Mouse (Mus musculus) bone marrow macrophage, adult 2 months (primary cell): ENCODE data around the gene Fndc8. TPM values are rescaled to one million over a fixed set of nuclear protein-coding genes. Genes with fewer than 3 reads are reported as not detected.

Source experiments
- H3K27ac ChIP-seq: 2 replicates; pipeline ENCODE4 v1.5.1; 2012; ENCODE audit warnings: low read depth, low read length; ENCODE audit not compliant: insufficient read depth
- H3K4me1 ChIP-seq: 2 replicates; pipeline ENCODE4 v1.6.1; 2012; ENCODE audit warnings: low read length; ENCODE audit not compliant: control insufficient read depth, insufficient read depth
- H3K4me3 ChIP-seq: 2 replicates; pipeline ENCODE4 v1.5.1; 2012; ENCODE audit warnings: mild to moderate bottlenecking, low read length, moderate library complexity; ENCODE audit not compliant: insufficient read depth
- CTCF ChIP-seq: IDR thresholded peaks from 2 replicates; pipeline ENCODE4 v1.5.1; 2012; ENCODE audit warnings: low read depth, mild to moderate bottlenecking, low read length, moderate library complexity
- POLR2A ChIP-seq: IDR thresholded peaks from 2 replicates; pipeline ENCODE4 v1.6.1; 2012; ENCODE audit warnings: mild to moderate bottlenecking, low read depth, low read length, borderline replicate concordance
- polyA plus RNA-seq: library from polyadenylated mRNA; stranded (reverse); fragments of >200 nt; gene quantifications from 2 replicates; pipeline ENCODE4 v1.2.4, GENCODE M21; 2012; ENCODE audit not compliant: missing spikeins, insufficient read depth, insufficient read length

Gene Fndc8
- polyA plus RNA-seq, 1 experiment, result not detected

- no peak overlapping the region for H3K4me3 ChIP-seq
- H3K4me1 ChIP-seq, result no peaks in the 10 kb centered on the region
- TF ChIP-seq CTCF, result no peak
- TF ChIP-seq POLR2A, result no peak
- H3K27ac ChIP-seq, result no peak overlapping the region
Measured at GRCm38 (mm10) chr11:82854111-82854510, 37.8 kb upstream of the Fndc8 start.

- no peak overlapping the region for H3K27ac ChIP-seq
- H3K4me3 ChIP-seq, result no peak overlapping the region
- TF ChIP-seq CTCF (no peak), POLR2A (no peak)
- no peaks in the 10 kb centered on the region for H3K4me1 ChIP-seq
Measured at GRCm38 (mm10) chr11:82855327-82855973, 36.5 kb upstream of the Fndc8 start.

DNA sequence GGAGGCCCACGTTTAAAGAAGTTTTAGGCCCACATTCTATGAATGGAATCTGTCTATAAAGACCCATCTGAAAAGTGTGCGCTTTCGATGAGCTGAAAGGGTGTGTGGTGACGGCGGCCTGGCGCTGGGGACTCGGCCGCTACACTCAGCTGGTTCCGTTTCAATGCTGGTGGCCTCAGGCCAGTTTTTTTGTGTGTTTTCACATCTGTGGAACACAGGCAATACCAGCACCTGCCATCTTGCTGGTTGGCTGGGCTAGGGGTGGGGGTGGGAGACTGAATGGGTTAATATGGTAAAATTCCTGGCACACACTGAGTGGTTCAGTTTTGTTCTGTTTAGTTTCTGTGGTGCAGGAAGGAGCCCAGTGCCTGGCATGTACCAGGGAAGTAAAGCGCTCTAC lies 35.9 kb upstream of the Fndc8 start:
- H3K27ac ChIP-seq, result no peak overlapping the region
- TF ChIP-seq POLR2A (no peak), CTCF (no peak)
- H3K4me3 ChIP-seq, result no peak overlapping the region
- H3K4me1 ChIP-seq, result no peaks in the 10 kb centered on the region

DNA sequence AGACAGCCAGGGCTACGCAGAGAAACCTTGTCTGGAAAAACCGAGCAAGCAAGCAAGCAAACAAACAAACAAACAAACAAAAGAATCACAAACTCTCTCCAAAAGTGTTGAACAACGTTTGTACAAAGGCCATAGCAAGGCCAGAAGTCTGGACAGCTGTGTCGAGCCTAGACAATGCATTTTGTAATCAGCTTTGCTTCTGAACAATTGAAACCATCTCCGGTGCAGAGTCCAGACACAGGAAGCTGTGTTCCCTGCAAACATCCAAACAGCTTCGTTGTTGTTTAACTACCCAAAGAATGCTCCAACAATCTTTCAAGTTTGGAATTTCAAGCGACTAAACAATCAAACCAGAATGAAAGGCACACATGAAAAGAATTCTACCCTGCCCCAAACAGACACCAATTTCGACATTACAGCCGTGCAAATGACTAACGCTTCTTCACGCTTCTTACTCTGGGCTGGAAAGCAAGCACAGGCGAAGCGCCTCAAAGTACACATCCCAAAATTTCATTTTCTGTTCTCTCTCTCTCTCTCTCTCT lies 34.5 kb upstream of the Fndc8 start:
- Histone ChIP-seq H3K27ac (no peak overlapping the region), H3K4me1 (no peaks in the 10 kb centered on the region), H3K4me3 (no peak overlapping the region)
- TF ChIP-seq POLR2A (no peak), CTCF (no peak)

- TF ChIP-seq CTCF, result no peak
- no peak for TF ChIP-seq POLR2A
- Histone ChIP-seq H3K27ac (no peak overlapping the region), H3K4me1 (no peaks in the 10 kb centered on the region), H3K4me3 (no peak overlapping the region)
Measured at GRCm38 (mm10) chr11:82860759-82861158, 31.2 kb upstream of the Fndc8 start.

- peaks cover 6% of the 10 kb centered on the region for H3K4me1 ChIP-seq
- TF ChIP-seq CTCF, result no peak
- TF ChIP-seq POLR2A, result no peak
- H3K4me3 ChIP-seq, result no peak overlapping the region
- no peak overlapping the region for H3K27ac ChIP-seq
Measured at GRCm38 (mm10) chr11:82861558-82861957, 30.4 kb upstream of the Fndc8 start.

GRCm38 (mm10) chr11:82862638-82863037 lies 29.3 kb upstream of the Fndc8 start:
- no peak for TF ChIP-seq CTCF
- no peak for TF ChIP-seq POLR2A
- Histone ChIP-seq H3K4me1 (peaks cover 15% of the 10 kb centered on the region), H3K4me3 (no peak overlapping the region), H3K27ac (no peak overlapping the region)

DNA sequence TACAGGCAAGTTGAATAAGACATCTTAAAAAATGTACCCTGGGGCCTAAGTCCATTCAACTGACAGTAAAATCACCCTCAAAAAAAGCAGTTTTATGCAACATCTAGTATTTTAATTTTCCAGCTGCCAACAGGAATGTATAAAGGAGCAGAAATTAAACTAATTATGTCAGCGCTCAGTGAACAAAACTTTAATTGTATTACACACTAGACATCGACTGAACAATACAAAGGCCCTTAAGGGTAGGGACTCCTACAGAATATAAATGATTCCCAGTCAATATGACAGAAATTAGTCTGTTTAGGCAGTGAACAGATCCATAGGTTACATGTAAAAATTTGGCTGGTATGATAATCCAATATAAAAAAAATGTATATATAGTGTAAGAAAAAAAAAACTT lies 28.9 kb upstream of the Fndc8 start:
- no peak overlapping the region for H3K27ac ChIP-seq

GRCm38 (mm10) chr11:82863488-82863931 lies 28.4 kb upstream of the Fndc8 start:
- peaks cover 21% of the 10 kb centered on the region for H3K4me1 ChIP-seq
- H3K4me3 ChIP-seq, result no peak overlapping the region
- TF ChIP-seq POLR2A, result no peak
- TF ChIP-seq CTCF, result no peak
- no peak overlapping the region for H3K27ac ChIP-seq

More for the DNA sequence above, 28.9 kb upstream of the Fndc8 start:
- TF ChIP-seq CTCF (no peak), POLR2A (no peak)
- Histone ChIP-seq H3K4me1 (peaks cover 18% of the 10 kb centered on the region), H3K4me3 (no peak overlapping the region)

GRCm38 (mm10) chr11:82865957-82866356 lies 26.0 kb upstream of the Fndc8 start:
- Histone ChIP-seq H3K4me1 (peaks cover 22% of the 10 kb centered on the region), H3K4me3 (no peak overlapping the region), H3K27ac (no peak overlapping the region)
- TF ChIP-seq CTCF, result no peak
